Mouse (Mus musculus): Measurements from ENCODE around the gene Hyal6. TPM values are rescaled to one million over a fixed set of nuclear protein-coding genes. Genes with fewer than 3 reads are reported as not detected.
A peak's percentile ranks its signal among the peaks of the same experiment; 100 is the strongest.

Hyal6 gene
- total RNA-seq (2021): not detected

GRCm38 (mm10) chr6:24732945-24733344 lies at the start of gene Hyal6:
Gene Hyal6 (plus strand): TSS chr6:24733245.
- DNase-seq: no peak

GRCm38 (mm10) chr6:24687871-24688270 lies 45.2 kb upstream of the Hyal6 start:
- DNase-seq: no peak

DNA sequence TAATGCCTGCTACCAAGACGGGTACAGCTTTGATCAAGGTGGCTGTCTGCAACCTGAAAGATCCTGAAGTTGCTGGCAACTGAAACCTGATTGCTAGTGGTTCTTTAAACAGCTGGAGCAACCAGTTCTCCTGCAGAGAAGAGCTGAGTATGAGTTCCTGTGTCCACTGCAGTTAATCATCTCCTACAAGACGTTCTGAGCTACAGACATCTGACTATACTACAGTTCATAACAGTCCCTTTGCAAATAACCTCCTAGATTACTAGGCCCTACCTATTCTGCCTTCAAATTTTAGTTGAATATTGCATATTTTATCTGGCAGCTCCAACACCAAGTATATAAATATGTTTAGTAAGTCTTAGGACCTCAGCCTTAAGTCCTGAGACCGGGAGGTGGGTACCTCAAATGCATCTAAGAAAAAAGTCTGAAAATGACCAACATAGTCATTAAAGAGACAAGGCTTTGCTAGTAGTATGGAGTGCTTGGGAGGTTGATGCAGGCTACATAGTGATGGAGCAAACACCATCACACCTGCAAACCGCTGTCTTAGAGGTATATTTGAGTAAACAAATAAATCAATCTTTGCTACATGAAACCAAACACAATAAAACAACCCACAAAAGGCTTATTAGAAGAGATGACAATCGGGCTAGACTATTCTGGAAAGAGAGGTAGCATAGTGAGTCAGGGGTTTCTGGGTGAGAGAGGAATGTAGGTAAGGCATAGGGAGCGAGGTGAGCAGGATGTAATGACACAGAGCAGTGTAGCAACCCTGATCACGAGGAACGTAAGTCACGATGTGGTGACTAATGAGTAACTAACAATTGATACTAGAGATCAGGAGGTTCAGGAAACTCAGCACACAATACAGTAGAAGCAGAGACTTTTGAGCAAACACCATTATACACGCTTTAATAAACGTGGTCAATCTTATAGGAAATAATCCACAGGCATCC lies 38.3 kb upstream of the Hyal6 start:
- no peak for DNase-seq

GRCm38 (mm10) chr6:24696117-24696516 lies 36.9 kb upstream of the Hyal6 start:
- DNase-seq: no peak

DNA sequence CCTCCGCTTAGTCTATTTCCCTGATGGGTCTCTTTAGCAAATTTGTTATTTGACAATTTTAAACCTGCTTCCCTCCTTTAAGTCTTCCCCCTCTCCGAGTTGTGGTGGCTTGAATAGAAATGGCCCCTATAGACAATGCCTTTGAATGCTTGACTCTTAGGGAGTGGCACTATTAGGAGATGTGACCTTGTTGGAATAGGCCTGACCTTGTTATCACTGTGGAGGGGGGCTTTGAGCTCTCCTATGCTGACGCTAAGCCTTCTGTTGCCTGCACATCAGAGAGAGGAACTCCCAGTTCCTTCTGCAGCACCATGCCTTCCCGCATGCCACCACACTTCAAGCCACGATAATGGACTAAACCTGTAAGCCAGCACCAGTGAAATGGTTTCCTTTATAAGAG lies 35.8 kb upstream of the Hyal6 start:
- DNase-seq: no peak

DNA sequence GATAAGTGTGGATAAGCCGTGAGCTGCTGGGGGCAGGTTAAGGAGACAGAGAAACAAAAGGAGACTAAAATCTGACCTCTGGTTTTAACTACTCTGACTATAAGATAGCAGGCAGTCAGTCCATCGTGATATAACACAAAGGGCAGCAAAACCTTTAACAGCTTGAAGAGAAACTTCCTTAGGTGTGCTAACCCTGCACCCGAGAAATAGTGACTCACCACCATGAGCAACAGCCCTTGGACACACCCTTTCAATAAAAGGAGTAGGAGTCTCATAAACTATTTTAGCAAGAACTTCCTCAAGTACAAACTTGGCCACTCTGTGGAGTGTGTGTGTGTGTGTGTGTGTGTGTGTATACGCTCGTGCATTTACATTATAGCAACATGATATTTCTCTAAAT lies 26.0 kb upstream of the Hyal6 start:
- no peak for DNase-seq

DNA sequence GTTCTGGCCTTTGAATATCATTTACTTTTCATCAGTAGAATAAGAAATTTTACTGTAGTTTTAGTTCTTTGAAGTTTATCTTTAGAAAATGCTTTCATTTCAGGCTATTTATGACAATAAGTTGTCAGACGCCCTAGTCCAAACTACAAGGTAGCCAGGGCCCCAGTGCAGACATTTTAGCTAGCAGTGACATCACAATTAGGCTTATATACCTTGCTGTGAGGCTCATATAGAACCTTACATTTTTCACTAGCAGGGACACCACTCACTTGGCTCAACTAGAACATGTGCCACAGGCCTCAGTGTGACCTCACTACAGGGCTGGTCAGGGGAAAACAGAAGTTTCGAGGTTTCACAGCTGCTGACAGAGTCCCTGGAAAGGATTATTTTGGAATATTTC lies 25.5 kb upstream of the Hyal6 start:
- DNase-seq: no peak

DNA sequence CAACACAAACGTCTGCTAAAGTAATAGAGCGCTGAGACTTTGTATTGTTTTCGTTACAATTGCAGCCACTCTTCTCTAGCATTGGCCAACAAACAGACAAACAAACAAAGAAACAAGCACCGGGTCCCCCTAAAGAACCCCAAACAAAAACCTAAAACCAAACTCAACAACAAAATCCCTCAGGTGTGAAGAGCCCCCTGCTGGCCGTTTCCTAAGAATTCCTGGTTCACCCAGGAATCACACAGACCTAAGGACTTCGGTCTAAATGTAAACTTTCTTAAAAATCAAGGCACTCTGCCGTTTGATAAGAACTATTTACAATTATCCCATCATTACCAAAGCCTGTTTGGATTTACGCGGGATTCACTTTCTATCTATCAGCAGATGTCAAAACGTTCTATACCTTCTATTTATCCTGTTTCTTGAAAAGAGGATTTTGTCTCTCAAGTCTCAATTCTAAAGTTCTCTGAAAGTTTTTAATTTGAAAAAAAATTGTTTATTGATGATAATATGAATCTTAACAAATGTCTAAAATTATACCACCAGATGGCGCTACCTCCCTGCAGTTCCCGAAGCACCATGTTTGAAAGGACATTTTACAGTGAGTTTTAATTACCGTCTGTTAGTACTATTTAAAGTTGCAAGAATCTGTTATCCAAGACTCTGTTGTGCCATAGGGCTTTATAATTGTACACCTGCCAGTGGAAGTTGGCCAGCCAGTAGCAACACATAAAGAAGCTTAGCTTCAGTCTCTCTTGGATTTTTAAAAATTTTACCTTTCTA lies 11.5 kb upstream of the Hyal6 start:
- peak; percentile 43 for DNase-seq

DNA sequence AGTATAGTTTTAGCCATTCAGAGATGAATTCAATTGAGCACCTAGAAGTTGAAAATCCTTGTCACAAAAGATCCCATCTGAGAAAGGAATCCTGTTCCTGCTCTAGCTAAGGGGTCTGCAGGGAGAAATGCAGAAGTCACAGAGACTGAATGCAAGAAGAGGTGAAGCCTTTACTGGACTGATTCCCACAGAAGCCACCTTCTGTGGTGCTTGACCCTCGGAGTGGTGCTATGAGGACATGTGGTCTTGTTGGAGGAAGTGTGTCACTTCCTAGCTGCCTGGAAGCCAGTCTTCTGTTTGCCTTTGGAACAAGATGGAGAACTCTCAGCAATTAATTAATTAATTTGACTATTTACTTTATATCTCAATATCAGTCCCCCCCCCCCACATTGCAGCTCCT lies 4.9 kb upstream of the Hyal6 start:
- DNase-seq: no peak

DNA sequence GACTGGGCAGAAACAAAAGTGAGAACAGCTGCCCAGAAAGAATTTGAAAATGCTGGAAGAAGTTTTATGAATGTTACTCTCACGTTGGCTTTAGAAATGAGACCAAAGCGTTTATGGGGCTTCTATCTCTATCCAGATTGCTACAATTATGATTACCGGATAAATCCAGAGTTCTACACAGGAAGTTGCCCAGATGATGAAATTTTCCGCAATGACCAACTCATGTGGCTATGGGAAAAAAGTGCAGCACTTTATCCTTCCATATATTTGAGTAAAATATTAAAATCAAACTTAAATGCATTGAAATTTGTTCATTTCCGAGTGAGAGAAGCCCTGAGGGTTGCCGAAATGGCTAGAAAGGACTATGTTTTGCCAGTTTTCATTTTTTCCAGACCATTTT lies 1.5 kb downstream of the Hyal6 start:
- no peak for DNase-seq

DNA sequence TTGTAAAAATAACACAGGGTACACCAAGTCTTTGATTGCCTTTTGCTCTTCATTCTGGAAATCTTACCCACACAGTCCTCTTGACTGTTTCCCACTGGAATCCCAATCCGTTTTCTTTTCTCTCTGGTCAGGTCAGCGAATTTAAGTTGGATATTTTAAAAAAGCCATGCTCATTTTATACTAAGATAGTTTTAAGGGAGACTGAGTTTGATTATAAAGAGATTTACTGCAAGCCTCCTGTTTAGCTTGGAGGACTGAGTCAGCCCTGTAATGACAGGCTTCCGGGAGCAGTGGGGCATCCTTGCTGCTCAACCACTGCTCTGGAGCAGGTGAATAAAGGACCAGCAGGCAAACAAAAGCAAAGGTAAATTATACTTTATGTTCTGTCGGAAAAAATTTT lies 15.0 kb downstream of the Hyal6 start, which contains the start of gene Hyal4:
Hyal4 (plus strand) TSS at position 301 of the 400 bp plus-strand sequence.
- no peak for DNase-seq

- DNase-seq: no peak
Measured at GRCm38 (mm10) chr6:24759281-24759680, 26.2 kb downstream of the Hyal6 start.

DNA sequence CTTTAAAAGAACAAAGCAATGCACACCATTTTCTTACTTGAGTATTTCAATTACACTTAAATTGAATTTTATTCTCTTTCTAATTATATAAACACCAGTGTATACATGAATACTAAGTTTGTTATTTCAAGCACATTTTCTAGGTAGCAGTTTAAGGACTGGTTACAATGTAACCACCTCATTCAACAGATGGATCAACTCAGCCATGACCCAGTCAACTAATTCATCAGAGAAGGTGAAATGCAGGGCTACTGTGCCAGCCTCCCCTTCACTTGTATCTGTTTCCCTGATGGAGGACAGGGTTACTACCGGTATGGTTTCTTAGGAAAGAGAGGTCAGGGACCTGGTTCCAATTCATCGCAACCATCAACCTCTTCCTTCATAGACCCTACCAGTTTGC lies 33.2 kb downstream of the Hyal6 start:
- DNase-seq: no peak

GRCm38 (mm10) chr6:24779182-24779581 lies 46.1 kb downstream of the Hyal6 start:
- no peak for DNase-seq

- no peak for DNase-seq
Measured at GRCm38 (mm10) chr6:24790888-24791287, 57.8 kb downstream of the Hyal6 start, which contains the start of gene Spam1. Gene Spam1 (plus strand): TSS chr6:24791188.

Other genes starting within 250 kb of the Hyal6 start
- under 1 TPM; 0.23 to 0.36 TPM for gene Iqub, start 218.2 kb upstream of the Hyal6 start, total RNA-seq (2021)
- gene Ndufa5, start 205.2 kb upstream of the Hyal6 start, total RNA-seq (2021): 100 to 1,000 TPM; 799 to 849 TPM
- gene Asb15, start 205.1 kb upstream of the Hyal6 start, total RNA-seq (2021): 1 to 10 TPM; 6.2 to 6.3 TPM
- 100 to 1,000 TPM; 183 to 207 TPM for gene Lmod2, start 135.5 kb upstream of the Hyal6 start, total RNA-seq (2021)
- 10 to 100 TPM; 33.8 to 34.7 TPM for gene Wasl, start 68.2 kb upstream of the Hyal6 start, total RNA-seq (2021)
- not detected for gene Hyal4, start 15.1 kb downstream of the Hyal6 start, total RNA-seq (2021)
- not detected for gene Spam1, start 57.9 kb downstream of the Hyal6 start, total RNA-seq (2021)
- not detected for gene Hyal5, start 124.8 kb downstream of the Hyal6 start, total RNA-seq (2021)
- gene Tmem229a, start 223.1 kb downstream of the Hyal6 start, total RNA-seq (2021): under 1 TPM; 0.09 to 0.19 TPM

All from heart, postnatal 4 days (tissue).